Mouse (Mus musculus): ENCODE data around the gene Slc16a4. TPM values are rescaled to one million over a fixed set of nuclear protein-coding genes. Genes with fewer than 3 reads are reported as not detected.
"Not testable (repeated sequence)": the region's sequence is repeated elsewhere in the genome, so short reads cannot be mapped to it uniquely, and the experiment has no call there.

Gene Slc16a4
- polyA plus RNA-seq, 1 experiment from 2014 or later, result 1.5 TPM

DNA sequence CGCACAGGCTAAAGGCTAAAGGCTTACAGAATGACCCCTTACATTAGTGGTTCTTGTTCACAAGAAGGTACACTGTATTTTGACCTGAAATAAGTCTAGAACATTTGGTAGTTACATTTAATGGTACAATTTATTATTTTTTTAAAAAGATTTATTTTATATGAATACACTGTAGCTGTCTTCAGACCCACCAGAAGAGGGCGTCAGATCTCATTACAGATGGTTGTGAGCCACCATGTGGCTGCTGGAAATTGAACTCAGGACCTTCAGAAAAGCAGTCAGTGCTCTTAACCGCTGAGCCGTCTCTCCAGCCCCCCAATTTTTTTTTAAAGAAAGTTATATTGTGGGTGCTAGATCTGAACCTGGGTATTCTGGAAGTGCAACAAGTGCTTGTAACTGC is 5.9 kb downstream of the Slc16a4 start:
- not testable (repeated sequence) for H3K36me3 ChIP-seq; H3K4me2 ChIP-seq; H3K27me3 ChIP-seq; H3K4me3 ChIP-seq; H3K27ac ChIP-seq; H3K9me3 ChIP-seq (replicated peaks); H3K4me1 ChIP-seq (replicated peaks); ATAC-seq (replicated peaks; ENCODE audit: insufficient number of reproducible peaks, insufficient read depth, low FRiP score, low read depth); H3K9ac ChIP-seq
- WGBS, result 78% methylated on average over 4 of the region's 4 CpGs

DNA sequence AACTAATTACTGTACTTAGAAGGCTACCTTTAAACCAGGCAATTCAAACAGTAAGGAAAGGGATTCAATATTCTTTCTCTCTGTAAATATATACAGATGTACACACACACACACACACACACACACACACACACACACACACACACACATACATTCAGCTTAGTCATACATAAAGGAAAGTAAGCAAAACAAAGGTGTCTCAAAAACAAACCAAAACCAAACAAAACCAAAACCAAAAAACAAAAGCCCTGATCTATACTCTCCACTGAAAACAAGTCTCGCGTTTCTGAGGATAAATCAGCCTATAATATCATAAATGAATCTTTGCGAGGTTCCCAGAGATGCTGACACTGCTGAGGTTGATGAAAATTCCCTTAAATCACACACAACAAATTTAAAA is 26.3 kb downstream of the Slc16a4 start:
- H3K9ac ChIP-seq, result no peak overlapping the region
- no peak for ATAC-seq (replicated peaks; ENCODE audit: insufficient number of reproducible peaks, insufficient read depth, low FRiP score, low read depth)
- peaks cover 7% of the 10 kb centered on the region; the same call in 1 of the 2 replicates for H3K36me3 ChIP-seq
- H3K4me2 ChIP-seq, result no peak overlapping the region
- H3K4me3 ChIP-seq, result no peak overlapping the region
- peaks cover 6% of the 10 kb centered on the region; the same call in 1 of the 2 replicates for H3K4me1 ChIP-seq (replicated peaks)
- no peaks in the 10 kb centered on the region for H3K9me3 ChIP-seq (replicated peaks)
- no peak overlapping the region for H3K27ac ChIP-seq
- WGBS, result 89% methylated on average over 3 of the region's 3 CpGs
- H3K27me3 ChIP-seq, result no peaks in the 10 kb centered on the region

DNA sequence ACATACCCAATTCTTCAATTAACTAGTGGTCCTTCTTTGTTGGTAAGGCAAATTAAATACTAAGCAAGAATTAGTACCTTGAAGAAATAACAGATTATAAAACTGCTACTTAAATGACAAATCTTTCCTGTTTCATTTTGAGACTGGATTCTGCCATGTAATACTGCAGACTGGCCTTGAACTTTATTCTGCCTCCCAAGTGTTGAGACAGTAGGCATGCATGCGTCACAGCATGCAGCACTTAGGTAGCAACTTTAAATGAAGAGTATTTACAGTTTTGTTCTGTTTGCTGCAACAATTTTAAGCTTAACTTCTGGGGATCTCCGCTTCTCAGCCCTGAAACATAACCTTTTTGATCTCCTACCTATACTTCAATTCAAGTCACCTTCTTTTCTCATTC is 30.1 kb downstream of the Slc16a4 start:
- Histone ChIP-seq H3K36me3 (peaks cover 18% of the 10 kb centered on the region), H3K4me2 (no peak overlapping the region), H3K4me1 (replicated peaks) (peaks cover 32% of the 10 kb centered on the region), H3K9ac (no peak overlapping the region), H3K4me3 (no peak overlapping the region), H3K27me3 (no peaks in the 10 kb centered on the region), H3K9me3 (replicated peaks) (no peaks in the 10 kb centered on the region), H3K27ac (no peak overlapping the region)
- no peak for ATAC-seq (replicated peaks; ENCODE audit: insufficient number of reproducible peaks, insufficient read depth, low FRiP score, low read depth)
- 94% methylated on average over 2 of the region's 2 CpGs for WGBS

DNA sequence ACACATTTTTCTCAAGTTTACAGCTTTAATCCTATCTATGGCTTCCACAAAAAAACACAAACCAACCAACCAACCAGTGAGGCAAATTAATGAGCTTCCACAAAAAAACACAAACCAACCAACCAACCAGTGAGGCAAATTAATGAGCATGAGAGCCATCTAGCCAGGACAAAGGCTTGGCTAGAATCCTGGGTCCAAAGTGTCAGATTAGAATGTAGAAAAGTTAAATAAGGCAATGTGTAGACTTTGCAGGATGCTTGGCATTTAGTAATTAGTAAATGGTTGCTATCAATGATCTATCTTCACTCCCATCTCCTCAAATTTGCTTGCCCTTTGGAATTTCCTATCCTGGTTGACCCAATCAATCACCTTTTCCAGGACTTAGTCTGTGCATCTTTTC is 30.7 kb downstream of the Slc16a4 start:
- H3K27me3 ChIP-seq, result no peaks in the 10 kb centered on the region
- H3K9ac ChIP-seq, result no peak overlapping the region
- H3K36me3 ChIP-seq, result peaks cover 18% of the 10 kb centered on the region
- no peaks in the 10 kb centered on the region for H3K9me3 ChIP-seq (replicated peaks)
- ATAC-seq (replicated peaks; ENCODE audit: insufficient number of reproducible peaks, insufficient read depth, low FRiP score, low read depth), result no peak
- peaks cover 32% of the 10 kb centered on the region for H3K4me1 ChIP-seq (replicated peaks)
- no peak overlapping the region for H3K4me2 ChIP-seq
- H3K27ac ChIP-seq, result no peak overlapping the region
- no peak overlapping the region for H3K4me3 ChIP-seq

DNA sequence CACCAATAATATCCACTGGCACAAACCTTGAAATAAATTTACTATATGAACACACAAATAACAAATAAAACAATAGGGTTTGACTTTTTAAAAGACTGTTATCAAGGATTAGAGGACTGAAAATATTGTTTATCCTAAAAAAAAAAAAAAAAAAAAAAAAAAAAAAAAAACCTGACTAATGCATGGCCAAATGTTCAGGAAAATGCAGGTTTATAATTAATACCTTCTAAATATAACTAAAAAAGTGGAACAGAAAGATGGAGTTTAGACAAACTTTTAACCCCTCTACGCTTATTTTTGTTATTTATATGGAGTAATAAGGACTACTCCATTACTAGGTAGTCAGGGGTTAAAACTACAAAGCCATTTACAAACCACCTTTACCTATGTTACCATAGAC is 35.4 kb downstream of the Slc16a4 start:
- no peak overlapping the region for H3K27ac ChIP-seq
- H3K9me3 ChIP-seq (replicated peaks), result no peaks in the 10 kb centered on the region
- no peaks in the 10 kb centered on the region for H3K27me3 ChIP-seq
- peaks cover 36% of the 10 kb centered on the region for H3K36me3 ChIP-seq
- WGBS, result 96% methylated on average over 1 of the region's 1 CpGs
- H3K4me2 ChIP-seq, result no peak overlapping the region
- H3K4me1 ChIP-seq (replicated peaks), result peaks cover 44% of the 10 kb centered on the region
- no peak overlapping the region for H3K4me3 ChIP-seq
- ATAC-seq (replicated peaks; ENCODE audit: insufficient number of reproducible peaks, insufficient read depth, low FRiP score, low read depth), result no peak
- no peak overlapping the region for H3K9ac ChIP-seq

DNA sequence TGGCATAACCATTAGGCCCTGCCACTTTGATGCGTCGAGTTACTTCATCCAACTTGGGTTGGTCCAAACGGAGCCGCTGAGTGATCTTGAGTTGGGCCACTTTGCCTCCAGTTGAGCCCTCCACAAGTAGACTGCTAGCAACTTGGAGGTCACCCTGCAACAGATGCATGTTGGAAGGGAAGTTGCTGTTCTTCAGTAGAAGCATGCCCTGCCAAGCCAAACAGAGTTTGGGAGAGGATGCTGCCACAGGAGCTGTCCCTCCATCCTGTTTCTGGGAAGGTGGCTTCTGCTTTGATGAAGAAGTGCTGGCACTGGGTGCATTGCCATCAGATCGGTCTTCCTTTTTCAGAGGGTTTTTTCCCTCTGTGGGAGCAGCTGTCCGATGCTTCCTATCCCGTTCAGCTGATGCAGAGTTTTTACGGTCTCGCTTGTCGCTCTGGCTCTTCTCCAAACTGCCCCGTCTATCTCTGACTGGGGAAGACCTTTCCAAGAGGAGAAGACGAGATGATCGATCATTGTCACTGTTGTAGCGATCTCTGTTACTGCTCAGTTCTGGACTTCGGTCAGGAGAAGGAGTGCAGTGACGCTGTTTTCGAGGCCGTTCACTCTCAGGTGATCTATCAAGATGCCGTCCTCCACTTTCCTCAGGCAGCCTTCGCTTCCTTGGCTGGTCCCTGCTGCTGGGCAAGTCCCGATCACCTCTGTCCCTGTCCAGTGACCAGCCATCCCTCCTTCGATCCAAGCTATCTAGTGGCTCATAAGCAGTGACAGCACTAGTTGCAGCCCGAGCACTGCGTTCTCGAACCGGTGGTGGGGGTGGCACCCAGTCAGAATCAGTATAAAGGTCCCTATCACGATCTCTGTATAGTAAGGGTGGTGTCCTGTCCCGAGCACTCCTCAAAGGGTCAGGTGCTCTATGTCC is 39.7 kb downstream of the Slc16a4 start:
- WGBS, result 46% methylated on average over 28 of the region's 28 CpGs
- Histone ChIP-seq H3K36me3 (peaks cover 21% of the 10 kb centered on the region), H3K9ac (peak overlapping the region; percentile 92), H3K4me3 (peak overlapping the region; percentile 86), H3K4me1 (replicated peaks) (peaks cover 25% of the 10 kb centered on the region), H3K4me2 (peak overlapping the region; percentile 82), H3K9me3 (replicated peaks) (no peaks in the 10 kb centered on the region), H3K27ac (no peak overlapping the region), H3K27me3 (no peaks in the 10 kb centered on the region)
- ATAC-seq (replicated peaks; ENCODE audit: insufficient number of reproducible peaks, insufficient read depth, low FRiP score, low read depth), result no peak

DNA sequence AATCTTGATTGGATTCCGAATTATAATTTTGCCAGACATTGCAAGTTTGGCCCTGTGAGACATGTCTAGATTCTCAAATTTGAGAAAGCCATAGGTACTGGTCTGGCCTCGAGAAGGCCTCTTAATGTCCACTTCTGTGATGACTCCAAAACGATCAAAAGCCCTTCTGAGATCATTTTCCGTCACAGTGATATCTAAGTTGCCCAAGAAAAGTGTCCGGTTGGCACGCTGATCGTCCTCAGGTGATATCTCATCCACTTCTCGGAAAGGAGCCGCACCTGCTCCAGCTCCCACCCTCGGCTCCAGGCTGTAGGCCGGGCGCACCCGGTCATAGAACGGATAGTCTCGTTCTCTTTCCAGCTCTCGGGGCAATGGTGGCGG is 40.7 kb downstream of the Slc16a4 start:
- Histone ChIP-seq H3K9me3 (replicated peaks) (no peaks in the 10 kb centered on the region), H3K4me3 (peak overlapping the region; percentile 86), H3K9ac (peak overlapping the region; percentile 92), H3K4me1 (replicated peaks) (peaks cover 21% of the 10 kb centered on the region), H3K4me2 (peak overlapping the region; percentile 82), H3K27ac (peak overlapping the region; percentile 97), H3K27me3 (no peaks in the 10 kb centered on the region), H3K36me3 (peaks cover 18% of the 10 kb centered on the region)
- no peak for ATAC-seq (replicated peaks; ENCODE audit: insufficient number of reproducible peaks, insufficient read depth, low FRiP score, low read depth)
- 19% methylated on average over 17 of the region's 17 CpGs for WGBS

DNA sequence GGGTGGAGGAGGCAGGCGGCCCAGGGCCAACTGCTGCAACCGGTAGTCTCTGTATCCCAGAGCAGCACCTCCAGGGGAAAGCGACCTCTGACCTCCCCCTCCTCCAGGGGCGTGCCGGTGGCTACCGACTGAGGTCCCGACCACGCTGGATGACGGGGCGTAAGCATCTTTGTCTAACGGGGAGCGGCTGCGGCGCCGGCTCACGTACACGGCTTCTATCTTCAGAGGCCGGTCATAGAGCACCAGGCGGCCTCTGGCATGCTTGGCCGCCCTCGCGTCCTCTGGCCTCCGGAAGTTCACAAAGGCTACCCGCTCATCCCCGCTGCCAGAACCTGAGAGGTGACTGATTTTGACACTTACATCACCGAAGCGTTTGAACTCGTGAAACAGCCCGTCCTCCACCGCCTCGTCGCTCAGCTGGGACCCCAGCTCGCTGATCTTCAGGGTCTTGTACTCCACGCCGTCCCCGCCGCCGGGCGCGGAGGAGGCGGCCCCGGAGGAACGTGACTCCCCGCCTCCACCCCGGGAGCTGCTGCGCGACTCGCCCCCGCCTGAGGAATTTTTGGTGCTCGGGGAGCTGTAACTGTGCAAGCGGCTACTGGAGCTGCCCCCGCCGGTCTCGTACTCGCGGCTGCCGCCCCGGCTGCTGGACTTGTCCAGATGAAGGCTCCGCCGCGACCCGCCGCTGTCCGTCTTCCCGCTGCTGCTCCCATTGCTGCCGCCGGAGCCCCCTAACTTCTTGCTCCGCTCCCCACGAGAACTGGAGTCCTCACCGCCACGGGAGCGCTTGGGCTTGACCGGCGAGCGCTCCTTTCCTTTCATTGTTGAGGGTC is 41.3 kb downstream of the Slc16a4 start:
- ATAC-seq (replicated peaks; ENCODE audit: insufficient number of reproducible peaks, insufficient read depth, low FRiP score, low read depth), result no peak
- Histone ChIP-seq H3K36me3 (peaks cover 18% of the 10 kb centered on the region), H3K4me2 (peak overlapping the region; percentile 82), H3K4me3 (peak overlapping the region; percentile 86), H3K9ac (peak overlapping the region; percentile 92), H3K4me1 (replicated peaks) (peaks cover 21% of the 10 kb centered on the region), H3K9me3 (replicated peaks) (no peaks in the 10 kb centered on the region), H3K27ac (peak overlapping the region; percentile 97), H3K27me3 (no peaks in the 10 kb centered on the region)
- under 1% methylated on average over 75 of the region's 75 CpGs for WGBS

DNA sequence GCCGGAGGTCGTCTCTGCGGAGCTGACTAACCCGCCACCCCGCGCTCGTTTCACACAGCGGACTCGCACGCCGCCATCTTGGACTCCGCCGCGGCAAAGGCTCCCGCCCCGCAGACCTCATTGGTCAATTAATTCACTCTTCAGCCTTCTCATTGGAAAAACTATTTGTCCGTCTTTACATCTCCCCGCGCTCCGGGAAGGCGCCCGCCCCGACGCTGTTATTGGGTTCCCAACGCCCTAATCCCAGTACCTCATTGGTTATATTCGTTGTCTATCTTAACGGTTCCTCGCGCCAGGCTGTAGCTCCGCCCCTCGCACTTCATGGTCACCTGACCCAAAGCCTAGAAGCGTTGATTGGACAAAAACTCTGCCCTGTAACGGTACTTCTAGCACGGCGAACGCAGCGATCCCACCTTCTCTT is 41.9 kb downstream of the Slc16a4 start:
- Histone ChIP-seq H3K36me3 (peaks cover 16% of the 10 kb centered on the region), H3K9me3 (replicated peaks) (no peaks in the 10 kb centered on the region), H3K4me3 (peak overlapping the region; percentile 86), H3K27me3 (no peaks in the 10 kb centered on the region), H3K4me1 (replicated peaks) (peaks cover 21% of the 10 kb centered on the region), H3K27ac (peak overlapping the region; percentile 97), H3K4me2 (peak overlapping the region; percentile 82), H3K9ac (peak overlapping the region; percentile 92)
- peak; percentile 94 for ATAC-seq (replicated peaks; ENCODE audit: insufficient number of reproducible peaks, insufficient read depth, low FRiP score, low read depth)
- WGBS, result 0% methylated on average over 37 of the region's 37 CpGs

DNA sequence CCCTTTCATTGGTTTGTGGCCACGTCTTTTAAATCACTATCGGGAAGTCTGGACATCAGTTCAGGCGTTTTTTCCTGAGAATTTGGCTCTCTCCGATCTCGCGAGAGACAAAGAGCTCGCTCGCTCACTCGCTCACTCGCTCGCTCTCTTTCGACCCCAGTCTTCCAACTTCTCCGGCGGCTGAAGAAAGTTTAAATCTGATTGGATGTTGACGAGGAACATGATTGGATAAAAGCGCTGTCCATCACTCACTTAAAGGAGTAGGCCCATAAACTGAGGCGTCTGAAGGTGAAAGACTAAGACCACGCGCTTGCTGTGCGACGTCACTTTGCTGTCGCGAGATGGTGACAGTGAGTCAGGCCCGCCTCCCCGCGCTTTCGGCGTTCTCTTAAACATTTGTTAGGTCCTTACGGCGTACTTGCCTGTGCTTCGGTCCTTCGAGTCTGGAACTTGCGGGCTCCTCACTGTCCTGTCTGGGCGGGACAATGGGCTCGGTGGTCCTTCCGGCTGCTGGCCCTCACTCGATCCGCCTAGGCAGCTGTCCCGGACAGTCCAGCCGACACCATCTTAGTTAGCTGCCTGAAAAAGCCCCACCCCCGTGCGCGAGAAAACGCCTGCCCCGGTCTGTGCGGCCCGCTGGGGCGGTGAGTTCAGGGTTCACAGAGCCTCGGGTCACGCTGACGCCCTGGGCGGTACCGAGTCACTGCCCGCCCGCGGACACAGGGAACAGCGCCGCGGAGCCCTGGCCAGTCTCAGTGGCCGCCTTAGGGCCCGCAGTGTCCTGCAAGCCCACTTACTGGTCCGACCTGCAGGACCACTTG is 42.6 kb downstream of the Slc16a4 start, which contains the start of gene Rbm15:
TSS of gene Rbm15 (minus strand) at position 293 of the 821 bp plus-strand sequence.
- peaks cover 21% of the 10 kb centered on the region for H3K4me1 ChIP-seq (replicated peaks)
- peak within 1 kb of the TSS; percentile 97 for H3K27ac ChIP-seq
- peak within 1 kb of the TSS; percentile 86 for H3K4me3 ChIP-seq
- no peaks in the 10 kb centered on the region for H3K9me3 ChIP-seq (replicated peaks)
- peak; percentile 89 for ATAC-seq (replicated peaks; ENCODE audit: insufficient number of reproducible peaks, insufficient read depth, low FRiP score, low read depth)
- peak within 1 kb of the TSS; percentile 84 for H3K4me2 ChIP-seq
- peak within 1 kb of the TSS; percentile 92 for H3K9ac ChIP-seq
- WGBS, result under 1% methylated on average over 62 of the region's 62 CpGs
- no peaks in the 10 kb centered on the region for H3K27me3 ChIP-seq
- peaks cover 14% of the 10 kb centered on the region for H3K36me3 ChIP-seq
